Mouse (Mus musculus) MEL-GATA-1-ER (cell line): ENCODE measurements at regions not wholly inside any gene's neighbourhood (a gene's known extent, or its start where the extent isn't known, plus 50 kb on each side); places are given as distances from the start of the nearest gene placed in this dataset.

Experiments used
- DNase-seq: peaks from one replicate; pipeline ENCODE4 v3.0.0-alpha.2; 2012; ENCODE audit warnings: low read depth; ENCODE audit errors: extremely low read depth

DNA sequence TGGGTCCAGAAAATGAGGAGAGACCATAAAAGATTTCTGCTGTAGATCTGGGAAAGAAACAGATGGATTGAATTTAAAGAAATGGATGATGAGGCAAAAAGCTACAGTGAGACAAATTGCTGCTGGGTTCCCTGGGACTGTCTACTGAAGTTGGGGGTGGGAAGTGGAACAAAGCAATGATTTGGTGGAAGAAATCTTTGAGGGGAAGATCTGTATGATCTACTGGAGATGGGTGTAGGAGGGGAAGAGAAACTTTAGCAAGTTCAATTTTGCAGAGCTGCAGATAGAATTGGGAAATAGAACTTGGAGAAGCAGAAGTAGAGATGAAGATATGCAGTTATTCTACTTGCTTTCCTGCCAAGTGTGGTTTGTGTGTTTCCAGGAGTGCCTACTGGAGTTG lies 5478.8 kb downstream of the 9330182O14Rik start:
- no peak for DNase-seq

DNA sequence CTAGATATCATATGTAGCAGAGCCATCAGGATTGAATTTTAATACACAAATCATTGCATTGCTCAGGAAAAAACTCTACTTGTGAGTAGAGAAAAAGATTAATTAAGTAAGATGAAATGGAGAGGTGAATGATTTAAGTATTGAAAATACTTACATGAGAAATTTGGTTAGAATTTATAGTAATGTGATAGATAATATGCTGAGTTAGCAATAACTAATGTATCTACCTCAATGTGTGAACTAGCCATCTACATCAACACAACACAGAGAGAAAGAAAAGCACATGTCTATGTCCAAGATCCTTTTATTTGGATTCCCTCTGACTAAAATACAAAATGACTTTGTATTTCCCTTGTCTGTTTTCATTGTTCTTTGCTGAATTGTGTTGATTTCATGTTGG lies 5512.1 kb downstream of the 9330182O14Rik start:
- no peak for DNase-seq

DNA sequence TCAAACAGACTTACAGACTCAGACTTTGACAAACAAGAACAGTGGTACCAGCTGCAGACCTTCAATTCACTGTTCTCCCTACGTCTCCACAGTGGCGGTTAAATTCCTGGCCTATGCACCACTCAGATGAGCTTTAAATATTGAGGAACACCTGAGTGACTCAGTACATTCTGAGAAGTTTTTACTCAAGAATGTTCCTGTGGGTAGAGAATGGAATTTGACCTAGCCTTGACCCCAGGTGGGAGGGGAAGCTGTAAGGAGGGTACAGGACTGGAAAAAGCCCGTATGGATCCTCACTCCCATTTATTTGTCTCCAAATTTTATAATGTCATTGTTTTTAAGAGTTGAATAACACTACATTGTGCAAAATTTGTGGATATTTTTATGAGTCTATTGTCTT lies 5529.4 kb downstream of the 9330182O14Rik start:
- no peak for DNase-seq

DNA sequence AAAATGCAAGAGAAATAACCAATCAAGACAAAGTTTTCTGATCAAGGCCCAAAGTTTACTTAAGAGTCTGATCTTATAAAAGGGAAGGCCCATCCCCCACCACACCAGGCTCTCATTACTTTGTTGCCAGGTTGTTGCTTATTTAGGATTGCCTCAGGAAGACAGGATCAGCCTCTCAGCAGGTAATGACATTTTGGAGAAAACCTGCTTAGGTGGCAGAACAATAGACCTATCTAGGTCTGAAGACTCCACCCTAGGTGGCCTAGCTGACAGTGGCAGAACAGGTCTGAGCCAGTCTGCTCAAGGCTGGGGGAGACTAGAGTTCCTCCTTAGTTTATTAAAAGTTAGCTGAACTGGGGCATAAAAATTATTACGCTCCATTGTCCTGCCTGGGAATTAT lies 5555.3 kb downstream of the 9330182O14Rik start:
- no peak for DNase-seq

DNA sequence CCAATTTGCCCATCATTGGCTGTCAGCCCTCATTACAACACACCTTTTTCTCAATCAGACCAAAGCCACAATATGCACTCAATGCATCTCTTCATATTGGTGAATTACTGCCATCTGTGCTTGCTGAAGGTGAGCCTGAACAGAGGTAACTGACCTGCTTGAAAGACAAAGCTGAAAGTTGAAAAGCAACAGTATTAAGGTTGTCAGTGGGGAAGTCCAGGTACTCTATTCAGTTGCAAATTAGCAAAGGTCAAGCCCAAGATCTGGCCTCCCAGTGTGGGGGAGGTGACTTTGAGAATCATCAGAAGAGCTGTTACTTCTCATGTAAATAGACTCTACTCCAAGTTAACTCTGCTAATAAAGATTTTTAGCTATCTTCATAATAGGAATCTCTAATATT lies 5555.9 kb downstream of the 9330182O14Rik start:
- no peak for DNase-seq

DNA sequence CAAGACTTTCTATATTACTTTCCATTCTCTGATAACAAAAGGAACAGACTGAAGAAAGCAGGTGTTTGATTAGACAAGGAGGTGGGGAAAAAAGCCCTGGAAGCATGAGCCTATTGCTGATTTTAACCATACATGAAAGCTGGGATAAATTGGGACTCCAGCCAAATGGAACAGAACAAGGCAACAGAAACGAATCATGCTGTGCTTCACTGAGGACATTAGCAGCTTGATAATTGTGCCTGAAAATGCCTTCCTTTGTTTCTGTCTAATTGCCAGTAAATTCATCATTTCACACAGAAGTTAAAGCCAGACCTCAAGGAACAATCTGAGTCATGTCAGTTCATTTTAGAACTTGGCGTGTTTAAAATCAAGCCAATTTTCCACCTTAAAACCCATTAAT lies 5576.9 kb downstream of the 9330182O14Rik start:
- no peak for DNase-seq

DNA sequence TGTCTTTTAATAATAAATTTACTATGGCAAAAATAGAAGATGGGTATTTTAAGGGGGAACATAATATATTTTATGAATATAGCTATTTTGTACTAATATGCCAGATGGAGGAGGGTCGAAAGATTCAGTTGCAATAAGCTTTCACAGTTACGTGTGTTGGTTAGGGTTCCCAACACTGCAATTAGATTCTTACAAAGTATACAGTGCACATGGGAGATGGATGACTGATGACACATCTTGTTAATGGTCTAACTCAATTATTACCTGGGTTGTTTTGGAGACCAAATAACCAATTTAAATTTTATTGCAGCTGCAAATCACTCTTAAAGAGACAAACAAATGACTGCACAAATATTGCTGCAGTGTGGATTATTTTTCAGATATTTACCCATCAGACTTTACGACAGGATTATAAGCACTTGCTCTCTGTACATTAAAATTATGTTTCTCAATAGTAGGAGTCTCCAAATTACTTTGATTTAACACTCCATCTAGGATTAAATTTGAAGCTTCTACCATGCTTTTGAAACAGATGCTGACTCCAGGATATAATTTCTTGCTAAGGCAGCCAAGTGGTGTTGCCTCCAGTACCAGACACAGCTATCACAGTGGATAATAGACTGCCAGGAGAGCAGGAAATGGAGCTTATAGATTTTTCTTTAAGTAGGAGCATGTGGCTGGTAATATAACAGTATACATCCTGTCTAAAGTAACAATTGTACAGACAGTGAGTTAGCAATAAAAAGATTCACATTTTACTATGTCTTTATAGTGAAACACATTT lies 5596.4 kb downstream of the 9330182O14Rik start:
- DNase-seq: no peak

DNA sequence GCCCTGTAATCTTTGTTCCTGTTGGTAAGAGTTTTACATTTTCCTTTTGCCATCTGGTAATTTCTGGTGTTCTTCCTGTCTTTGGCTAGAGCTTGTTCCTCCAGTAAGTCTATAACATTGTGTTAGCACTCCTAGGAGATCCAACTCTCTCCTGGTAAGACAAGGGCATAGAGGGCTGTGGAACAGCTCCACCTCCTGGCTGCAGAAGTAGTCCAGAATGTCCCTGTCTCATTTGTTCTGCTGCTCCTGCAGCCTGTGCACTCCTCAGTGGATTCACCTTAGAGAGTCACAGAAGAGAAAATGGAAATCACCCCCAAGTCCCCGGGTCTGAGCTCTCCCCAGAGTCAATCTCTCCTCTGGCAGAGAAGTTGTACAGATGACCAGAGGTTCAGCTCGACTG lies 5629.1 kb downstream of the 9330182O14Rik start:
- DNase-seq: peak; percentile 4
